Mouse (Mus musculus): ENCODE measurements around the gene Rcan2.

DNA sequence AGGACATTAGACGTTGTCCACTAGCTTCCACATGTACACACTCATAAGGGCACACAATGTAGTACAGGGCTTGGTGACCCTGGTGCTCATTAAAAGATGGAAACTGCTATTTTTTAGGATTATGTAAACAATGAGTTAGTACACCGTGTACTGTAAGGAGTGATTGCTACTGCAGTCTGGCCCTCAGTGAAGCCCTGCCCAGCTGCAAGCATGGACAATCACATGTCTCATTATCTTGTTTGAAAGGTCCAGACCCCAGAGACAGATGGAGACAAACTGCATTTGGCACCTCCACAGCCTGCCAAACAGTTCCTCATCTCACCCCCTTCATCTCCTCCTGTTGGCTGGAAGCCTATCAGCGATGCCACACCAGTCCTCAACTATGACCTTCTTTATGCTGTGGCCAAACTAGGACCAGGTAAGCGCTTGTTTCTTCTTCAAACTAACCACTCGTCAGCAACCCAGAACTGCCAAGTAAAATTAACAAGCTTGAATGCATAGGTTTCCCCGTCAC is 219.6 kb downstream of the Rcan2 start:
- TF ChIP-seq CTCF (conservative IDR thresholded peaks at IDR 0.05; ENCODE audit: low read length) (no peak), POU5F1 (IDR thresholded peaks at IDR 0.05; ENCODE audit: borderline replicate concordance, low read length) (no peak)

Data from E14TG2a.4 (cell line).